ENCODE assay signal across 8 mouse cellular contexts in the genomic region with DNA sequence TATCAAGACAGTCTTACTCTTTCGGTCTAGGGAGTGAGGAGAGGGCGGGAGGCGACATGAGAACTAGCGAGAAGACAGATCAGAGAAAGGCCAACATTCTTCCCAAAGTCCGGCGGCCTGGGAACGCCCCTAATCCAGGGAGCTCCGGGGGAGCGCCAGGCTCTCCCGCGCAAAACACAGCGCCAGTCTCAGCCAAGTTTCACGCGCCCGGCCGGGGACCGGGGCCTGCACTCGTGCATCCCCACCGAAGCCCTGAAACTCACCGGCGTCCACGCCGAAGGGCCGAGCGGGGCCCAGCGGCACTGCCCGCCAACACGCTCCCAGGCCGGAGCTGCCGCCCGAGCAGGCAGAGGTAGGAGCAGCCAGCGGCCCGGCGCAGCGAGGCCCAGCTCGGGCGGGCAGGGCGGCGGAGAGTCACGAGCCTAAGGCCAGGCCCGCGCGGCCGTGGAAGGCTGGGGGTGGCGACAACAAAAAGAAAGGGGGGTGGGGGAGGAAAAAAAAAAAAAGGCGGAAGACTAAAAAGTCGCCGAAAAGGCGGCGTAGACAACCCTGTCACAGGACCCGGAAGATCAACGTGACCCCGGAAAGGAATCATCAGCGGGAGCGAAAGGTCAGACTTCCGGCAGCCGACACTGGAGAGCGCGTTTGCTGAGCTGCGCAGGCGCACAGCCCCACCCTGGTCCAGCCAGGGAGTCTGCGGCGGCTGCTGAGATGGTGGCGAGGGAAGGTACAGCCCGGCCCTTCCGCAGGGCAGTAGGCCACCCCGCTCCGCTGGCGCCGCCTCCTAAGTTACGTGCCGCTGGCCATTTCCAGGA. TPM values are rescaled to one million over a fixed set of nuclear protein-coding genes. Genes with fewer than 3 reads are reported as not detected.
DNase-seq lines count a peak whose midpoint lies in the region; ATAC-seq lines count a peak whose summit lies in the region.

A gene (minus strand): TSS at position 555 of the 815 bp plus-strand sequence.

- intact Hi-C loops in gastrocnemius, postnatal 14 days (cut with DNase I; ENCODE audit: low total_unique reads) = no loop called here
- intact Hi-C loops in left cerebral cortex, postnatal 10 days (cut with DNase I) = loop anchor here (5.0 kb wide), 2 partner anchors 110 to 205 kb away; no protein-coding TSS in a partner anchor

- DNase-seq in adrenal gland, adult (ENCODE audit: inconsistent age in 2 of 2, low spot score in 1 of 2) = peak; percentile 97
- DNase-seq in embryo, embryonic 10.5 days (ENCODE audit: low spot score) = peak; percentile 98
- peak; percentile 95 for DNase-seq in gastrocnemius, postnatal 14 days
- peak; percentile 96 to 97 for DNase-seq in left cerebral cortex, postnatal 10 days (ENCODE audit: extremely low spot score in 1 of 2, low spot score in 2 of 2)
- peak; percentile 95 for DNase-seq in right cerebral cortex, postnatal 25 days
- DNase-seq in urinary bladder, postnatal 4 days (ENCODE audit: low spot score in 2 of 2) = peak; percentile 93 to 94

- ATAC-seq in inflammation-experienced regulatory T-cells, adult 6 months = peak; percentile 97
- ATAC-seq in megakaryocyte-erythroid progenitor cell, adult 5-6 weeks (replicated peaks; ENCODE audit: low FRiP score, low TSS enrichment, poor library complexity, severe bottlenecking) = peak; percentile 98

RNA-seq across cellular contexts. Expression of the gene that starts here (rescaled TPM):
- total RNA-seq in gastrocnemius, postnatal 14 days (2021) = 10 to 100 TPM; 11.9 to 13.9 TPM
- 10 to 100 TPM; 17.7 to 19.1 (median 18.4) TPM for polyA plus RNA-seq in inflammation-experienced regulatory T-cells, adult 6 months (2017; shearing (Covaris generic))
- total RNA-seq in left cerebral cortex, postnatal 10 days (2021) = 10 to 100 TPM; 24.9 to 28.8 TPM
- 60.7 and 76.1 TPM in 2 replicates for total RNA-seq in megakaryocyte-erythroid progenitor cell, adult 5-6 weeks (2014; fragmentation: Nextera tagmentation)
- 28.2 and 44.2 TPM in 2 replicates for total RNA-seq in megakaryocyte-erythroid progenitor cell, adult 5-6 weeks (2017)

Comparison
In these comparisons a context has a peak if more than half of its experiments do, and no peak if none do; other contexts are left out.
1. Peak in every context shown above with its lines: DNase-seq and ATAC-seq.